Mouse (Mus musculus): ENCODE measurements around the gene Pcare. TPM values are rescaled to one million over a fixed set of nuclear protein-coding genes. Genes with fewer than 3 reads are reported as not detected.
"Not testable (repeated sequence)": the region's sequence is repeated elsewhere in the genome, so short reads cannot be mapped to it uniquely, and the experiment has no call there.

Gene Pcare
- total RNA-seq (2021): under 1 TPM; 0.57 to 0.77 TPM

GRCm38 (mm10) chr17:71752831-71753230, at the start of gene Pcare:
Pcare (minus strand) TSS chr17:71752894.
- no peak for DNase-seq
- intact Hi-C loops (cut with DNase I): no loop called here

DNA sequence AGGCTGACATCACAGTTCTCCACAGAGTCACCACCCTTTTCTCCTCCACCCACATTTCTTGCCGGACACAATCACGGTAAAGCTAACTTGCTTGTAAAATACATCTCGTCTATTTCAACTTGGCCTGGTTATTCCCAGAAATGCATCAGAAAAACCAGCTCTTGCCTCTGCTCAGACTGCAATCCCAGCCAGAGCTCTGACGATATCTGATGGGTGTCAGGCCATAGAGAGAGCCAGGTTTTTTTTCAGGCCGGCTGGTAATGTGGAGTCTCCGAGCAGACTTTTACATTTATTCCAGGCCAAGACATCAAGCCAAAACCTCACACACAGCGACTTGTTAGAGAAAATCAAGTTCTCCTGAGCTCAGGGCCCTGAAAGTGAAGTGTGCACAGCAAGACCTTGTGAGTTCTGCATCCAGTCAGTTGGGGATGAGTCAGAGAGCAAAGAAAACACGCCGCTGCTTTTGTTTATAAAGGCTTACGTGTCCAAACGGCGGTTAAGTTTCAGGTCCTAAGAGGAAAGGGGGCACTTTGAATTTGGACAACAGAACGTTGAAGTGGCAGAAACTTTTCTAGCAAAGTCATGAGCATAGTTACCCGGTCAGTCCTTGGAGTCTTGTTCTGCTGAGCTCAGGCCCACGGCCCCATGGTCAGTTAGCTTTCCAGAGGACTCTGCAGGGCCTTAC, 43.0 kb upstream of the Pcare start:
- intact Hi-C loops (cut with DNase I): loop anchor here (5.0 kb wide), 1 partner anchor 133 kb away; no protein-coding TSS in a partner anchor
- DNase-seq: peak; percentile 74 to 78

GRCm38 (mm10) chr17:71791622-71792021, 38.9 kb upstream of the Pcare start:
- intact Hi-C loops (cut with DNase I): no loop called here
- DNase-seq: no peak

DNA sequence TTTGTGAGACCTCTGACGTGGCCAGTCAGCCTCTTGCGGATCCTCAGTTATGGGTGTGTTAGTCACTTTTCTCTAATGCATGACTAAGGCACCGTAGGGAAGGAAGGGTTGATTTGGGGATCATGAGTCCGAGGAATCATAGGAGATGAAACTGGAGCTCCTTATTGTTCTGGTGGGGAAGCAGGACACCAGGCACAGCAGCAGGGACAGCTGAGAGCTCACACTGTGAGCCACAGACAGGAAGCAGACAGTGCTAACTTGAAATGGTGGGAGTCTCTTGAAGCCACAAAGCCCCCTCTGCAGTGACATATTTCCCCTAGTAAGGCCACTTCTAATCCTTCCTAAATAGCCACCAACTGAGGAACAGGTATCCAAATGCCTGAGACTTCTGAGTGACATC, 38.4 kb upstream of the Pcare start:
- intact Hi-C loops (cut with DNase I): no loop called here

DNA sequence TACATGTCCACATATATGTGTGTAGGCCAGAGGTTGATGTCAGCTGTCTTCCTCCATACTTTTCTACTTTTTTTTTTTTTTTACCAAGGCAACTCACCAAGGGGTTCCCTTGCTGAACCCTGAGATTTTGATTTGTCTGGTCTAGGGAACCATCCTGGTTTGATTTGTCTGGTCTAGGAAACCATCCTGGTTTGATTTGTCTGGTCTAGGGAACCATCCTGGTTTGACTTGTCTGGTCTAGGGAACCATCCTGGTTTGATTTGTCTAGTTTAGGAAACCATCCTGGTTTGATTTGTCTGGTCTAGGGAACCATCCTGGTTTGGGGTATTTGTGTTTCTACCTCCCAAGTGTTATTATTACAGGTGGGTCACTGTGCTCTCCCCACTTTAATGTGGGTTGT, 33.8 kb upstream of the Pcare start:
- intact Hi-C loops (cut with DNase I): no loop called here
- no peak for DNase-seq

More for the DNA sequence above, 38.4 kb upstream of the Pcare start:
- DNase-seq: no peak

- DNase-seq: peak in 1 of 2 experiments; percentile 30
- intact Hi-C loops (cut with DNase I): loop anchor here (5.0 kb wide), 1 partner anchor 86 kb away; no protein-coding TSS in a partner anchor
These were observed 30.7 kb upstream of the Pcare start for GRCm38 (mm10) chr17:71783366-71783735.

- DNase-seq: peak; percentile 38 to 40
These were observed 30.1 kb upstream of the Pcare start for GRCm38 (mm10) chr17:71782699-71783365.

DNA sequence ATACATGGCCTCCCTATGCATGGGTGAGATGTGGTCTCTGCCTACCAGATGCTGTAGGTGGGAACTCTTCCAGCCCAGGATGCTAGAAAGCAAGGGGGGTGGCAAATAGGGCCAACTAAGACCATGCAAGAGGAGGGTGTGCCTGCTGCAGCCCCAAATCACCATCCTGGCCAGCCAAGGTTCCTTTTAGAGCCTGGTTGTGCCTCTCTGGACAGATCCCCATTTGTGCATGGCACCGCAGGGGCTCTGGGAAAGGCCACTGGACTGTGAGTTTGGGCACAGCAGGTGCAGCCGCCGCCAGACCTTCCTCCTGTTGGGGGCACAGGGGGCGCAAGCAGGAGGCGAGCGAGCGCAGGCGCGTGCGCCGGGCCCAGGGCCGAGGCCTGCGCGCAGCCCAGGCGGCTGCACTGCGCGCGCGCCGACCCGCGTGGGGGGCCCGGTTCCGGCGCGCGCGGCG, 29.6 kb upstream of the Pcare start:
- intact Hi-C loops (cut with DNase I): loop anchor here (5.0 kb wide), 1 partner anchor 85 kb away; no protein-coding TSS in a partner anchor
- peak in 1 of 2 experiments; percentile 34 for DNase-seq

More at GRCm38 (mm10) chr17:71782699-71783365, 30.1 kb upstream of the Pcare start:
- intact Hi-C loops (cut with DNase I): loop anchor here (5.0 kb wide), 1 partner anchor 86 kb away; no protein-coding TSS in a partner anchor

DNA sequence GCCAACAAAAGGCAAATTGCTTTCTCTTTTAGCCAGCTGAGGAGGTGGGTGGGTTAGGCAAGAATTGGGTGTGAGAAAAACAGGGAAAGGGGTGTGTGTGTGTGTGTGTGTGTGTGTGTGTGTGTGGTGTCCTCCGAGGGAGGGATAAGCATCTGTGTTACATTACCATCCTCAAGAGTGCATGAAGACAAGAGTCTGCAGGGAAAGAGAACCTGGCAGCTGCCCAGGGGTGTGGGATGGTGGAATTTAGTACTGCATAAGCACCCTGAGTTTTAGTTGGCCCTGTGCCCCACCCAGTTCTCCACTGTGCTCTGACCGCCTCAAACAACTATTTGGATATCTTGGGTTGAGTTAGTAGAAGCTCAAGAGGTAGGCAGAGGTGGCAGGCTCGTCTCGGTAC, 28.3 kb upstream of the Pcare start:
- intact Hi-C loops (cut with DNase I): loop anchor here (5.0 kb wide), 1 partner anchor 84 kb away; no protein-coding TSS in a partner anchor
- peak in 1 of 2 experiments; percentile 31 for DNase-seq

DNA sequence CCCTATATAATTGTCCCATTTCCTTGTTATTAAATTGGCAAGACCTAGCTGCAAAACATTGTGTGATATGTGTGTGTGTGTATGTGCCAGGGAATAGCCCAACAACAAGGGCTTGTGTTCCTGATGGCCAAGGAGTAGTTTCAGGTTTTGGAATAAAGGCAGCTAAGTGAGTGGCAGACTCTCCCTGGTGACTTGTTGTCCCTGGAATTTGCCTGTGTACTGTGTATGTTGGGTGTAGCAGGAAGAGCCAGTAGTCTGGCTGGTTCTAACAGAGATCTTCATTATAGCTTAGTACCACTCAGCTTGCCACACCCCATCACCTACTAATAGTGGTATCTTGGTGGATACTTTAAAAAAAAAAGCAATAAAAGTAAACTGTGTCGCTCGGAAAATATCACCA, 27.8 kb upstream of the Pcare start:
- DNase-seq: no peak
- intact Hi-C loops (cut with DNase I): loop anchor here (5.0 kb wide), 1 partner anchor 83 kb away; no protein-coding TSS in a partner anchor

GRCm38 (mm10) chr17:71778696-71779095, 26.0 kb upstream of the Pcare start:
- intact Hi-C loops (cut with DNase I): no loop called here

DNA sequence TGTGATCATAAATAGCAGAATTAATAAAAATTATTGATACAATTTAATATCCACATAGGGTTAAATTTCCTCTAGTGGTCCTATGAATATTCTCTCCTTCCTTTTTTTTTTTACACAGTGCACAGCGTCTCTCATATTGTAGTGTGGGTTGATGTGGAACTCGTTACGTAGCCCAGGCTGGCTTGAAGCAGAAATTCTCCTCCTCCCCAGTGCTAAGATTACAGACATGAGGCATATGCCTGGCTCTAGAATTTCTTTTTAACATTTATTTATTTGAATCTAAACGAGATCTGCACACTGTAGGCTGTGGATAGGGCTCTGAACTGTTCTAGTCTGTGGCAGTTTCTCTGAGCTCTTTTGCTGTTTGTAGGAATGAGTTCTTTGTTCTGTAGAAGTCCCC, 22.6 kb upstream of the Pcare start:
- no peak for DNase-seq
- intact Hi-C loops (cut with DNase I): no loop called here

More at GRCm38 (mm10) chr17:71778696-71779095, 26.0 kb upstream of the Pcare start:
- DNase-seq: no peak

GRCm38 (mm10) chr17:71774173-71774572, 21.5 kb upstream of the Pcare start:
- intact Hi-C loops (cut with DNase I): no loop called here

DNA sequence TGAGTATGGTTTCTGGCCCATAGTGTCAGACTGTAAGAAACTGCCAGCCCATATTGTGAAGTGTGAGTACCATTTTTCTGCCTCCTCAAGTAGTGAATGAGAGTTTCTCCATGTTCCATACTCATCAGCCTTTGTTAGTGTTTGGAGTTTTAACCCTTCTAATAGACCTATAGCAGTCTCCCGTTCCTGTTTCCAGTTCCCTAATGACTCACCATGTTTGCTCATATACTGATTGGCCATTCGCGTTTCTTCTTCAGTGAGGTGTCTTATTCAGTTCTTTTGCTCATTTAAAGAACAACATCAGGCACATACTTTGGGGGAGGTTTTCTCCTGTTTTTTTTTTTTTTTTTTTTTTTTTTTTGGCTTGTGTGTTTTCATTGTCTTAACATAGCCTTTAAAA, 18.0 kb upstream of the Pcare start:
- DNase-seq: no peak
- intact Hi-C loops (cut with DNase I): no loop called here

More at GRCm38 (mm10) chr17:71774173-71774572, 21.5 kb upstream of the Pcare start:
- DNase-seq: no peak

- DNase-seq: no peak
- intact Hi-C loops (cut with DNase I): no loop called here
These were observed 16.9 kb upstream of the Pcare start for GRCm38 (mm10) chr17:71769564-71769963.

DNA sequence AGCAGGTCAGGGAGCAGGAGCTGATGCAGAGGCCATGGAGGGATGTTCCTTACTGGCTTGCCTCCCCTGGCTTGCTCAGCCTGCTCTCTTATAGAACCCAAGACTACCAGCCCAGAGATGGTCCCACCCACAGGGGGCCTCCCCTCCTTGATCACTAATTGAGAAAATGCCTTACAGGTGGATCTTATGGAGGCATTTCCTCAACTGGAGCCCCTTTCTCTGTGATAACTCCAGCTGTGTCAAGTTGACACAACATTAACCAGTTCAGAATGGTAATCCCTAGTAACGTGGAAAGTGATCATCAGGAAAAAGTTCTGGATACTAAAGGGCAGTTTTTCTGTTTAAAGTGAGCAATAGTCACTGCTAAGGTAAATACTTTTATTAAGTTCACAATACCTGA, 15.5 kb upstream of the Pcare start, which contains the start of gene Clip4:
TSS of gene Clip4 (plus strand) at position 301 of the 400 bp plus-strand sequence.
- DNase-seq; intact Hi-C loops (cut with DNase I): not testable (repeated sequence)

- intact Hi-C loops (cut with DNase I): no loop called here
- no peak for DNase-seq
These were observed 7.8 kb upstream of the Pcare start for GRCm38 (mm10) chr17:71760536-71760935.

DNA sequence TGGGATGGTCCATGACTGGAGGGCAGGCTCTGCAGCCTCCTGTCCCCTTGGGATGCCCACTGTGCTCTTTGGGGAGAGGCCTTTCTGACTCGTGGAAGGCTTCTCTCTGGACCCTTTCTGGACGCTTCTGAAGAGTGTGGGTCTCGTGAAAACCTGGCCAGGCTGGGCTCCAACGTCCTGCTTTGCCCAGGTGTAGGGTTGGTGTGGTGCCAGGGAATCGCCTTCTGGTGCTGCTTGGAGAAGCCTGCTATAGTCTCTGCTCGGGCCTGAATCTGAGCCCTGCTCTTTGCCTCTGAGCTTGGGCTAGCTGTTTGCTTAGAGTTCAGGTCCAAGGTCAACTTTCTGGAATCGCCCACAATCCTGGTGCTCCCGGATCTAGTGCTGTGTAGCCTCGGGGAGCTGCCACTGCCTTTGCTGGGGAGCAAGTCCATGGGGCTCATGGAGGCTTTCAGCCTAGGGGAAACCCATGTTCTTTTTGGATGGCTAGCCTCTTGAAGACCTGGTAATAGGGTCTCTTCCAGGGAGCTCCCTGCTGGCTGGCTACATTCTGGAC, 3.0 kb downstream of the Pcare start:
- no peak for DNase-seq
- intact Hi-C loops (cut with DNase I): no loop called here

DNA sequence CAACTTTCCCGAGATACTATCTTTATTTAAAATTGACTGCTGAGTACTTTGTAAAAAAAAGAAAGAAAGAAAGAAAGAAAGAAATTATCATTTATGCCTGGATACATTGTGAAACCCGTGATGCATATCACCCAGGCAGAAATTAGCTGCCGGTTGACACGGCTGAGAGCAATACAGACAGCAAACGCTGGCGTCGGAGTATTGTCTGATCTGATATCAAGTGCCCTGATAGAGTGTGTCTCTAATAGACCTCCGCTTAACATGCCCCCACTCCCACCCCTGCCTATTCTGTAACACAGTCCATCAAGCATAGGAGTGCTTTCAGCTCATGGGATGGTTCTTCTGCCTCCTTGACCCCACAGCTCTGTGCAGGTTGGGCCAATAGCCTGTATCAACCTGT, 5.1 kb downstream of the Pcare start:
- intact Hi-C loops (cut with DNase I): no loop called here
- DNase-seq: no peak

GRCm38 (mm10) chr17:71746114-71746513, 6.6 kb downstream of the Pcare start:
- intact Hi-C loops (cut with DNase I): no loop called here
- no peak for DNase-seq

DNA sequence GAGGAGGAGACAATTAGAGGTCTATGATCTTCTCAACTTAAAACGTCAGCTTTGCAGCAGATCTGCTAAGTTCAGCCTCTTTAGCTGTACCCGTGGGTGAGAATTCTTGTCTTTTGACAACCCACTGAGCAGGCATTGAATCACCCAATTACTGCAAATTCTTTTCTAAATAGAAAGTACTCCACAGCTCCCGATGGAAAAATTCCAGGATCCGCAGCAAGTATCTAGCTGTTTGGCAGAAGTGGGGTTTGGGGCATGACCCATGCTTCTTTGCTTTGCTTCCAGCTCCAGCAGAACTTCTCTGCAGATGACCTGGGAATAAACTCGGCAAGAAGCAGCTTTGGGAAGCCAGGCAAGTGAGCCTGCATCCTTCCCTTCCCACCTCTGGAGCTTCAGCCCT, 9.8 kb downstream of the Pcare start:
- peak in 1 of 2 experiments; percentile 37 for DNase-seq
- intact Hi-C loops (cut with DNase I): no loop called here

All from heart, postnatal 10 days (tissue).